Mouse (Mus musculus) kidney, adult 2 months (tissue): ENCODE results near the gene Kcnj9.

ENCODE experiments used
- CTCF ChIP-seq: fragments of 200-500 bp; conservative IDR thresholded peaks from 2 replicates; pipeline ENCODE4 v1.5.1; 2011; ENCODE audit warnings: low read depth, mild to moderate bottlenecking, control low read depth, low read length, moderate library complexity, mixed read lengths; ENCODE audit not compliant: insufficient read depth, insufficient read length
- POLR2A ChIP-seq: fragments of 200-500 bp; IDR thresholded peaks from one replicate; pipeline ENCODE4 v1.6.1; 2011; ENCODE audit warnings: low read depth, low read length, control low read depth

DNA sequence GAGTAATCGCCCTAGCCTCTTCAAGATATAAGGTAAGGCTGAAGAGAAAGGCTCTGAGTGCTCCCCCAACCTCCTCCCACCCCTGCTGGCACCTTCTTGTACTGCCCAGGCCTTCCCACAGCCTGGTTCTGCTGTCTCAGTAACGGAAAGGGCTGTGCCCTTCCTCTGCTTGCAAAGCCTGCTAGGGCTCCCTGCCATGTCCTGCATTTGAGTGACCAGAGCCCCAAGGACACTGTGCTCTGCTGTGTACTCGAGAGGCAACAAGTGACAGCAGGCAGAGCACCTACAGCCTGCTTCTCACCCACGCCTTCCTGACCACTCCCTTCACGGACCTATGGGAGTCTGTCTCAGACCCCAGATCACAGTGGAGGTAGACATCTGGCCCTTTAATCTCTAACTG lies 28.9 kb downstream of the Kcnj9 start:
- TF ChIP-seq POLR2A (no peak), CTCF (no peak)
